Mouse (Mus musculus): ENCODE data around the gene 4933400A11Rik. TPM values are rescaled to one million over a fixed set of nuclear protein-coding genes. Genes with fewer than 3 reads are reported as not detected.

The 4933400A11Rik gene
- polyA plus RNA-seq, 1 experiment from 2014 or later: 0.36 TPM

GRCm38 (mm10) chrX:169735387-169735969, 44.0 kb downstream of the 4933400A11Rik start:
- H3K27me3 ChIP-seq (ENCODE audit: control insufficient read depth, insufficient read depth, low read length): peaks cover 12% of the 10 kb centered on the region
- H3K9me3 ChIP-seq (ENCODE audit: control insufficient read depth, low read length): no peaks in the 10 kb centered on the region
- no peaks in the 10 kb centered on the region for H3K4me1 ChIP-seq (replicated peaks; ENCODE audit: control insufficient read depth, insufficient read depth, low read length)
- ATAC-seq (replicated peaks; ENCODE audit: low FRiP score) (0 out of 2 replicates have a peak, but pooled peaks have one; percentile 53), DNase-seq (ENCODE audit: low spot score) (no peak)
- no peak overlapping the region for H3K4me2 ChIP-seq (ENCODE audit: low read depth, low read length, severe bottlenecking)
- no peak overlapping the region for H3K9ac ChIP-seq (ENCODE audit: low read length)
- no peak overlapping the region for H3K27ac ChIP-seq (ENCODE audit: low read depth, low read length)
- no peaks in the 10 kb centered on the region for H3K36me3 ChIP-seq (ENCODE audit: control insufficient read depth, insufficient read depth, low read length)
- 33% methylated on average over 3 of the region's 3 CpGs for WGBS
- no peak overlapping the region for H3K4me3 ChIP-seq (ENCODE audit: low read depth, low read length)

Other genes starting within 250 kb of the 4933400A11Rik start
- gene Mid1, start 94.4 kb downstream of the 4933400A11Rik start, polyA plus RNA-seq (2014; fragmentation: Nextera tagmentation; extraction: Ambion mirVana): 27.4 and 31.5 TPM in 2 replicates
- 321 and 384 TPM in 2 replicates for gene Gm21887, start 230.0 kb upstream of the 4933400A11Rik start, polyA plus RNA-seq (2014; fragmentation: Nextera tagmentation; extraction: Ambion mirVana)